Comparison of ENCODE assay signal across 8 mouse cellular contexts in genomic region chr6:133960713-133961112, GRCm38 (mm10).
DNase-seq lines count a peak whose midpoint lies in the region; ATAC-seq lines count a peak whose summit lies in the region.

No protein-coding gene starts in this region.

- peak; percentile 85 for DNase-seq in adipocyte (ENCODE audit: low spot score)
- DNase-seq in embryo, embryonic 11 days = peak; percentile 78
- DNase-seq in heart, adult 8-10 months (ENCODE audit: low spot score) = peak; percentile 86
- DNase-seq in kidney, postnatal 14 days = peak; percentile 82
- DNase-seq in lung, adult 18-20 months = peak; percentile 66 to 76
- peak; percentile 46 for DNase-seq in retina, adult 2 months (ENCODE audit: low read depth, low spot score)
- DNase-seq in thymus, postnatal 36 days = peak; percentile 46 to 67

- peak; percentile 92 for ATAC-seq in CD4-positive, CD25-positive, alpha-beta regulatory T cell, adult 4 months

Comparison
In these comparisons a context has a peak if more than half of its experiments do, and no peak if none do; other contexts are left out.
1. Peak in every context shown above with its lines: DNase-seq and ATAC-seq.